Mouse (Mus musculus): ENCODE results near the gene Cps1. TPM values are rescaled to one million over a fixed set of nuclear protein-coding genes. Genes with fewer than 3 reads are reported as not detected.

The Cps1 gene
- polyA plus RNA-seq, 1 experiment, result not detected

DNA sequence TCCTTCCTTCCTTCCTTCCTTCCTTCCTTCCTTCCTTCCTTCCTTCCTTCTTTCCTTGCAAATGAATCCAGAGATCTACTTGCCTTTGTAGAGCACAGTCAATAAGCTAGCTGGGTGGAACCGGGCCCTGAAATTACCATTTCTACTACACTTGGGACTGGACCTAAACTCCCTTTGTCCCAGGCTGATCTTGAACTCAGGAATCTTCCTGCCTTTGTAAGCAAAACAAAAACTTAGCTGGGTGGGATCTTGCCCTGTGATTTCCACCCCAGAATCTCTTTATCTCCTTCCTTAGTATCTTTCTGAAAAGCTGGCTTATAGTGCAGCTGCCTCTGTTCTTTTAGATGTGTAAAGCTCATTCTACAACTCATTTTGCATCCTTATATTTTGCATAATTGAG lies 115.6 kb downstream of the Cps1 start:
- Histone ChIP-seq H3K27ac (ENCODE audit: insufficient read depth, low read length) (no peak overlapping the region), H3K27me3 (ENCODE audit: control insufficient read depth, insufficient read depth, low read length, poor library complexity, severe bottlenecking) (no peaks in the 10 kb centered on the region), H3K9me3 (replicated peaks; ENCODE audit: control insufficient read depth, insufficient read depth, low read length, poor library complexity, severe bottlenecking) (peaks cover 2% of the 10 kb centered on the region; the same call in 1 of the 2 replicates), H3K36me3 (ENCODE audit: control insufficient read depth, insufficient read depth, low read length, poor library complexity, severe bottlenecking) (no peaks in the 10 kb centered on the region), H3K4me3 (ENCODE audit: low read depth, low read length) (no peak overlapping the region), H3K9ac (ENCODE audit: low read depth, poor library complexity, severe bottlenecking) (no peak overlapping the region), H3K4me1 (ENCODE audit: control insufficient read depth, insufficient read depth, low read length) (no peaks in the 10 kb centered on the region)
- no peak for TF ChIP-seq EP300 (IDR thresholded peaks at IDR 0.05; ENCODE audit: insufficient read depth, low read depth, low read length)
- TF ChIP-seq POLR2A (IDR thresholded peaks at IDR 0.05; ENCODE audit: insufficient read depth, low read length), result no peak
- TF ChIP-seq CTCF (IDR thresholded peaks at IDR 0.05; ENCODE audit: low read depth, low read length), result no peak

DNA sequence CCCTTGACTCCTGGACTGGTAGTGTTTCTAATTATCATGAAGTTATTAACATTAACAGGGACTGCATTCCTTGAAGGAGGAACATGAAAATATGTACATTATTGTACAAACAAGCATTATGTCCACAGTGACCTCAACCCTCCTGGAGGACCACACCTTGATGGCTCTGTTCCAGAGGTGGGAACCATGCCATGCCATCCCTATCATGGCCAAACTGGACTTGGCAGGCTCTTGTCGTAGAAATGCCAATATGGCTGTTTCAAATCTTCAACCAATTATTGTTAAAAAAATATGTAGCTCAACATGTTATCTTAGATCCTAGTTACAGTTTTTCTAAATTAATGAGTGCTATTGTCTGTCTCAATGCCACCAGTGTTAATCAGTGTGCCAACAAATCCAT lies 116.1 kb downstream of the Cps1 start:
- peaks cover 2% of the 10 kb centered on the region; the same call in 1 of the 2 replicates for H3K9me3 ChIP-seq (replicated peaks; ENCODE audit: control insufficient read depth, insufficient read depth, low read length, poor library complexity, severe bottlenecking)
- no peaks in the 10 kb centered on the region for H3K27me3 ChIP-seq (ENCODE audit: control insufficient read depth, insufficient read depth, low read length, poor library complexity, severe bottlenecking)
- H3K9ac ChIP-seq (ENCODE audit: low read depth, poor library complexity, severe bottlenecking), result no peak overlapping the region
- no peaks in the 10 kb centered on the region for H3K36me3 ChIP-seq (ENCODE audit: control insufficient read depth, insufficient read depth, low read length, poor library complexity, severe bottlenecking)
- TF ChIP-seq POLR2A (IDR thresholded peaks at IDR 0.05; ENCODE audit: insufficient read depth, low read length), result no peak
- no peak for TF ChIP-seq CTCF (IDR thresholded peaks at IDR 0.05; ENCODE audit: low read depth, low read length)
- no peak for TF ChIP-seq EP300 (IDR thresholded peaks at IDR 0.05; ENCODE audit: insufficient read depth, low read depth, low read length)
- no peaks in the 10 kb centered on the region for H3K4me1 ChIP-seq (ENCODE audit: control insufficient read depth, insufficient read depth, low read length)
- no peak overlapping the region for H3K27ac ChIP-seq (ENCODE audit: insufficient read depth, low read length)
- no peak overlapping the region for H3K4me3 ChIP-seq (ENCODE audit: low read depth, low read length)

DNA sequence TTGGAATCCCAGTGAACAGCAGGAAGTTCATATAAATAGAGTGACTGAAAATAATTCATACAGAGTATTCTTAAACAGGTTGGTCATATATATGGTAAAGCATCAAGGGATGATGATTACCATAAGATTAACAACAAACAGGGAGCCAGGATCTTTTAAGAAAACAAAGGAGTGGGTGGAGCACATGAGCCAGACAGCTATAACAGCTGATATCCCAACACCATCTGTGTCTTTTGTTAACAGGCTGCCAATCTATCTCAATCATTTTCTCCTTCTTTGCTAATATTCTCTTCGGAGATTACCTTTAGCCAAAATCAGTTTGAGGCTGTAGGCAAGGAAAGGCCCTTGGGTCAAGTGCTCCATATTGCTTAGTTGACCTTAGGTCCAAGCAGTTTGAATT lies 142.4 kb downstream of the Cps1 start:
- no peaks in the 10 kb centered on the region for H3K36me3 ChIP-seq (ENCODE audit: control insufficient read depth, insufficient read depth, low read length, poor library complexity, severe bottlenecking)
- H3K9ac ChIP-seq (ENCODE audit: low read depth, poor library complexity, severe bottlenecking), result no peak overlapping the region
- H3K27ac ChIP-seq (ENCODE audit: insufficient read depth, low read length), result no peak overlapping the region
- no peaks in the 10 kb centered on the region for H3K27me3 ChIP-seq (ENCODE audit: control insufficient read depth, insufficient read depth, low read length, poor library complexity, severe bottlenecking)
- TF ChIP-seq CTCF (IDR thresholded peaks at IDR 0.05; ENCODE audit: low read depth, low read length), result no peak
- no peak for TF ChIP-seq POLR2A (IDR thresholded peaks at IDR 0.05; ENCODE audit: insufficient read depth, low read length)
- no peak for TF ChIP-seq EP300 (IDR thresholded peaks at IDR 0.05; ENCODE audit: insufficient read depth, low read depth, low read length)
- H3K4me3 ChIP-seq (ENCODE audit: low read depth, low read length), result no peak overlapping the region
- H3K9me3 ChIP-seq (replicated peaks; ENCODE audit: control insufficient read depth, insufficient read depth, low read length, poor library complexity, severe bottlenecking), result no peaks in the 10 kb centered on the region
- H3K4me1 ChIP-seq (ENCODE audit: control insufficient read depth, insufficient read depth, low read length), result no peaks in the 10 kb centered on the region

DNA sequence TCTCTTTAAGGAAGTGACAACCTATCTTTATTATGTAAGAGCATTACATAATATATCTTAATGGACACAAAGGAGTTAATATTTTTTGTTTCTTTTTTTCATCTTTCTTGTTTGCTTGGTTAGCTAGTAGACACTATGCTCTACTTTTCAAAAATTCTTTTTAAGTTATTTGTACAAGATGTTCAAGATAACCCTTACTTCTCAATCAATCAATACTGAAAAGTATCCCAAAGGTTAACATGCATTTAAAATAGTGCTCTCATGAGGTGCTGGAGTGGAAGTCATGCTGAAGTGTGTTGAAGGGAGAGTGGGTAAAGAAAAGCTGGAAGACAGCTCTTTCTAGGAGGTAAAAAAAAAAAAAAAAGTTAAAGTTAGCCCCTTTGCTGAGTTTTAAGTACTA lies 145.1 kb downstream of the Cps1 start:
- TF ChIP-seq EP300 (IDR thresholded peaks at IDR 0.05; ENCODE audit: insufficient read depth, low read depth, low read length) (no peak), CTCF (IDR thresholded peaks at IDR 0.05; ENCODE audit: low read depth, low read length) (no peak), POLR2A (IDR thresholded peaks at IDR 0.05; ENCODE audit: insufficient read depth, low read length) (no peak)
- Histone ChIP-seq H3K36me3 (ENCODE audit: control insufficient read depth, insufficient read depth, low read length, poor library complexity, severe bottlenecking) (no peaks in the 10 kb centered on the region), H3K27ac (ENCODE audit: insufficient read depth, low read length) (no peak overlapping the region), H3K27me3 (ENCODE audit: control insufficient read depth, insufficient read depth, low read length, poor library complexity, severe bottlenecking) (no peaks in the 10 kb centered on the region), H3K4me1 (ENCODE audit: control insufficient read depth, insufficient read depth, low read length) (no peaks in the 10 kb centered on the region), H3K9ac (ENCODE audit: low read depth, poor library complexity, severe bottlenecking) (no peak overlapping the region), H3K4me3 (ENCODE audit: low read depth, low read length) (no peak overlapping the region), H3K9me3 (replicated peaks; ENCODE audit: control insufficient read depth, insufficient read depth, low read length, poor library complexity, severe bottlenecking) (no peaks in the 10 kb centered on the region)

DNA sequence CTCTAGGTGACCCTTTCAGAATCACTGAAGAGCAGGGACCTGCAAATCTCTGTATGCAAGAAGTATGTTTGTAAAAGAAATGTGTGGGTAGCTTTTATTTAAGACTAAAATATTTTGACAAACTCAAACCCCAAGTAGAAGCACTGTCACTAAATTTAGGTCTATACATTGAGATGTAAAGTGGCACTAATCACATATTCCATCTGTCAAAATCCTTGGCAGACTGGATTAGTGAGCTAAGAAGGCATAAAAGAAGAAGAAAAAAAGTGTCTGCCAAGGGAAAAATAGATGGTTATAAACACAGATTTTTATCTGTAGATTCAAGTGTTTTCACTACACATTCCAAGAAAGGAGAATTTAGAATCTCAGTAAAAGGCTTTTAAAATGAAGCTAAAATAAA lies 145.6 kb downstream of the Cps1 start:
- H3K27me3 ChIP-seq (ENCODE audit: control insufficient read depth, insufficient read depth, low read length, poor library complexity, severe bottlenecking), result no peaks in the 10 kb centered on the region
- H3K4me1 ChIP-seq (ENCODE audit: control insufficient read depth, insufficient read depth, low read length), result no peaks in the 10 kb centered on the region
- H3K9me3 ChIP-seq (replicated peaks; ENCODE audit: control insufficient read depth, insufficient read depth, low read length, poor library complexity, severe bottlenecking), result no peaks in the 10 kb centered on the region
- H3K4me3 ChIP-seq (ENCODE audit: low read depth, low read length), result no peak overlapping the region
- no peak overlapping the region for H3K27ac ChIP-seq (ENCODE audit: insufficient read depth, low read length)
- H3K36me3 ChIP-seq (ENCODE audit: control insufficient read depth, insufficient read depth, low read length, poor library complexity, severe bottlenecking), result no peaks in the 10 kb centered on the region
- no peak overlapping the region for H3K9ac ChIP-seq (ENCODE audit: low read depth, poor library complexity, severe bottlenecking)
- TF ChIP-seq POLR2A (IDR thresholded peaks at IDR 0.05; ENCODE audit: insufficient read depth, low read length) (no peak), CTCF (IDR thresholded peaks at IDR 0.05; ENCODE audit: low read depth, low read length) (no peak), EP300 (IDR thresholded peaks at IDR 0.05; ENCODE audit: insufficient read depth, low read depth, low read length) (no peak)

DNA sequence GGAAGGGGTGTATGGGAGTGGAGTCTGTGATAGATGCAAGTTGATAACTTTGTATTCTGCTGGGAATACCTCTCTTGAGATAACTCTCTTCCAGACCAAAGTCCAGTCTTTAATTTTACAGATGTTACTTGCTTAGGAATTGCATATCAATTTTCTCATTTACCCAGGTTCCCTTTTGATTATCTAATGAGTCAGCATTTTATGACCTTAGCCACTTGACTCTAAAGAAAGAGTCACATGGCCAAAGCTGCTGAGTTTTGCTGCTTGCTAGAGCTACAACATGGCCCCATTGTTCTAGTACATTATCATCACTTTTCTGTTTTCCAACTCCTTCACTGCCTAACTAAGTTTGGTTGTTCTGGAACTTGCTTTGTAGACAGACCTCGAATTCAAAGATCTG lies 153.4 kb downstream of the Cps1 start:
- Histone ChIP-seq H3K4me1 (ENCODE audit: control insufficient read depth, insufficient read depth, low read length) (no peaks in the 10 kb centered on the region), H3K36me3 (ENCODE audit: control insufficient read depth, insufficient read depth, low read length, poor library complexity, severe bottlenecking) (no peaks in the 10 kb centered on the region), H3K9ac (ENCODE audit: low read depth, poor library complexity, severe bottlenecking) (no peak overlapping the region), H3K27ac (ENCODE audit: insufficient read depth, low read length) (no peak overlapping the region), H3K9me3 (replicated peaks; ENCODE audit: control insufficient read depth, insufficient read depth, low read length, poor library complexity, severe bottlenecking) (no peaks in the 10 kb centered on the region), H3K4me3 (ENCODE audit: low read depth, low read length) (no peak overlapping the region), H3K27me3 (ENCODE audit: control insufficient read depth, insufficient read depth, low read length, poor library complexity, severe bottlenecking) (0 out of 2 replicates have a peak, but pooled peaks cover 1% of the 10 kb centered on the region)
- TF ChIP-seq EP300 (IDR thresholded peaks at IDR 0.05; ENCODE audit: insufficient read depth, low read depth, low read length) (no peak), POLR2A (IDR thresholded peaks at IDR 0.05; ENCODE audit: insufficient read depth, low read length) (no peak)

Other genes with a start within 250 kb of the Cps1 start
- gene Myl1, start 177.6 kb upstream of the Cps1 start, polyA plus RNA-seq (2011; ENCODE audit: insufficient read depth, insufficient read length, low read depth, missing spikeins), result not detected in 2 replicates
- gene Lancl1, start 84.2 kb upstream of the Cps1 start, polyA plus RNA-seq (2011; ENCODE audit: insufficient read depth, insufficient read length, low read depth, missing spikeins), result 50.4 and 52.2 TPM in 2 replicates

Data from ES-Bruce4 (cell line).